Mouse (Mus musculus): ENCODE data around the gene Pld2. TPM values are rescaled to one million over a fixed set of nuclear protein-coding genes. Genes with fewer than 3 reads are reported as not detected.

The Pld2 gene
- polyA plus RNA-seq, 1 experiment from 2014 or later = 13.8 TPM

DNA sequence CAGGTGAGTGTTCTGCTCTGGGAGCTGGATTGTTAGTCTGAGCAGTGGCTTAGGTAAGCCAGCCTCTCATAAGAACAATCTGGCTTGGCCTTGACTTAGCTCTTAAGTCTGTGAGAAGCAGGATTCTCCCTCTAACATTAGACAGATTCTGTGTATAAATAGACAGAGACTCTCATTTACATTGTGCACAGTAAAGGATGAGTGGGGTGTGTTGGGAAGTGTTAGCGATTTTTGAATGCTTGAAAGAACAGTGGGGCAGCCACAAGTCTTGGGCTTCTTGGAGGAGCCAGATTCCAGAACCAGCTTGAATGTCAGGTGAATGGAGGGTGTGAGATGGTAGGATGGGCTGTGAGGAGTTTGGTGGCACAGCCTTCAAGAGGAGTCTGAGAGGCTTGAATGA is 31.8 kb downstream of the Pld2 start:
- ChIA-PET CTCF (interaction anchor here (2.0 kb wide), 1 partner anchor 15 kb away, joined by 8 read pairs; no protein-coding TSS in a partner anchor), POLR2A (interaction anchor here (1.2 kb wide), 1 partner anchor 14 kb away, joined by 3 read pairs; no protein-coding TSS in a partner anchor)
- TF ChIP-seq CTCF (IDR thresholded peaks at IDR 0.05) = no peak
- ATAC-seq (no peak), DNase-seq (ENCODE audit: low read depth, low spot score) (no peak)
- in situ Hi-C loops (cut with MboI; ENCODE audit: low pct_unique_long_range_greater_than_20kb) = no loop called here
- no peaks in the 10 kb centered on the region for H3K27me3 ChIP-seq

DNA sequence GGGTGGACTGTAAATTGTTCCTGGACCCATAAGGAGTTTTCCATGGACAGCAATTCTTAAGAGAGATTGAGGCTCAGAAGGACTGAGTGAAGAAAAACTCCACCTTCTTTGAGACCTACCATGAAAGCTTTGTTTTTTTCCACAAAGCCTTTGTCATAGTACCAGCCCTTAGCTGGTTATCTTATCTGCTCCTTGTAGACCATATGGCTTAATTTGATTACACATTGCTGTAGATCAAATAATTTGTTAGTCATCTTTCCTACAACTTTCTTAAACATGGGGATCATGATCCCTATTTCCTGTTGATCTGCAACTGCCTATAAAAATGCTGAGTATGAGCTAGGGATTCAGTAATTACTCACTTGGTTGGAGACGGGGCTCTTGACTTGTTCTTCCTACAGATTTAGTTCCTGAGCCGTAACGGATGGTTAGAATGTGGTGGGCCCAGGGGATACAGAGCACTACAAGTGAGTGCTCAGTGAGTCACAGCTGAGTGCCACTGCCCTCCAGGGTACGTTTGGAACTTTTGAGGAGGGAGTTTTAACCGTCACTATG is 32.6 kb downstream of the Pld2 start:
- TF ChIP-seq CTCF (IDR thresholded peaks at IDR 0.05) = no peak
- POLR2A ChIA-PET = no interaction called here
- CTCF ChIA-PET = interaction anchor here (2.0 kb wide), 1 partner anchor 14 kb away, joined by 8 read pairs; no protein-coding TSS in a partner anchor
- in situ Hi-C loops (cut with MboI; ENCODE audit: low pct_unique_long_range_greater_than_20kb) = no loop called here
- DNase-seq (ENCODE audit: low read depth, low spot score) = no peak
- no peak for ATAC-seq
- no peaks in the 10 kb centered on the region for H3K27me3 ChIP-seq

DNA sequence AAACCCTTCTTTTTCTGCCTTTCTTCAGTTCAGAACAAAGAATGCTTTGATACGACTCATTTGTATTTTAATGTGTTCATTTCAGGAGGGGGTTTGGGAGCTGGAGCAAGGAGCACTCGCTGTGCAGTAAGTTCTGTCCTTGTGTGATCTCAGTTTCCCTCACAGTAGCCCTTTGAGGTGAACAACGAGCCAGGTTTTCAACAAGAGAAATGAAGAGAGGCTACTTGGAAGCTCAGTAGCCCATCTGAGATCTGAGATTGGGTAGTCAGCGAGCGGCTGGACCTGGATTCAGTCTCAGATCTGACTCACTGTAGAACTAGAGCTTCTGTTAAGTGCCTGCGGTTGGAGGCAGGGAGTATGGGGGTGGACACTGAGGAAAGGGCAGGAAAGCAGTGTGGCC is 34.0 kb downstream of the Pld2 start:
- no peak for DNase-seq (ENCODE audit: low read depth, low spot score)
- ATAC-seq = peak; percentile 59
- ChIA-PET CTCF (interaction anchor here (1.5 to 1.8 kb wide), 2 partner anchors 8 to 9 kb away, joined by 3 to 5 read pairs; no protein-coding TSS in a partner anchor), POLR2A (no interaction called here)
- in situ Hi-C loops (cut with MboI; ENCODE audit: low pct_unique_long_range_greater_than_20kb) = no loop called here
- no peak for TF ChIP-seq CTCF (IDR thresholded peaks at IDR 0.05)
- no peaks in the 10 kb centered on the region for H3K27me3 ChIP-seq

DNA sequence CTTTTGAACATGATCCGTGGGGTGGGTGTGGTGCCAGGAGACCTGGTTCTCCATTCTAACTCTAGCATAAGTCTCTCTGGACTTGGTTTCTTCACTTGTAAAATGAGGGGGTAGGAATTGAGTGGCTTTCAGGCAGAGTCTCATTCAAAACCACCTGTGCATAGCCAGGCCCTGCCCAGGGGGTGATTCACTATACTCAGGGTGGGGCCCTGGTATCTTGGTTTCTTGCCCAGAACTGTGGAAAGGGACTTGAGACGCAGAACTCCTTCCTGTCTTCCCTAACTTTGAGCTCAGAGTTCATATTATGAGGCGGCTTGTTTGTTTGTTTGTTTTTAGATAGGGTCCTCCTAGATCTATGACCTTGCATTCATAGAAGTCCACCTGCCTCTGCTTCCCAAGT is 37.3 kb downstream of the Pld2 start:
- POLR2A ChIA-PET = interaction anchor here (0.8 kb wide), 1 partner anchor 11 kb away, joined by 3 read pairs; no protein-coding TSS in a partner anchor
- CTCF ChIA-PET = interaction anchor here (1.3 kb wide), 1 partner anchor 70 kb away, joined by 3 read pairs; the partner anchor contains the start of genes Rnf167 and Slc25a11
- TF ChIP-seq CTCF (IDR thresholded peaks at IDR 0.05) = no peak
- H3K27me3 ChIP-seq = no peaks in the 10 kb centered on the region
- ATAC-seq (peak; percentile 41), DNase-seq (ENCODE audit: low read depth, low spot score) (no peak)
- in situ Hi-C loops (cut with MboI; ENCODE audit: low pct_unique_long_range_greater_than_20kb) = no loop called here

DNA sequence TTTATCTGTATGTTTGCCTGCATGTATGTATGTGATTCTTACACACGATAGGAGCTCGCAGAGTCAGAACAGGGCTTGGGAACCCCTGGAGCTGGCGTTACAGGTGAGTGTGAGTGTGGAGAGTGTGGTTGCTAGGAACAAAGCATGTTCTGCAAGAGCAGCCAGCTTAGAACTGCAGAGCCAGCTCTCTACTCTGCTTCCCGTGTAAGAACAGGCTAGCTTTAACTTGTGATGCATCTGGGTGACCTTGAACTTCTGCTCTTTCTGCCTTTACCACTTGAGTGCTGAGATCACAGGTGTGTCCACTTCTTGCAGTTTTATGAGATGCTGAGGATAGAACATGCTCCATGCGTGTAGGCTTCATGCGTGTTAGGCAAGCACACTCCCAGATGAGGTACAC is 39.1 kb downstream of the Pld2 start:
- in situ Hi-C loops (cut with MboI; ENCODE audit: low pct_unique_long_range_greater_than_20kb) = no loop called here
- H3K27me3 ChIP-seq = no peaks in the 10 kb centered on the region
- CTCF ChIA-PET = interaction anchor here (0.8 to 1.1 kb wide), 2 partner anchors 12 to 22 kb away, joined by 3 read pairs; no protein-coding TSS in a partner anchor
- no peak for ATAC-seq
- TF ChIP-seq CTCF (IDR thresholded peaks at IDR 0.05) = no peak
- POLR2A ChIA-PET = no interaction called here
- DNase-seq (ENCODE audit: low read depth, low spot score) = no peak

DNA sequence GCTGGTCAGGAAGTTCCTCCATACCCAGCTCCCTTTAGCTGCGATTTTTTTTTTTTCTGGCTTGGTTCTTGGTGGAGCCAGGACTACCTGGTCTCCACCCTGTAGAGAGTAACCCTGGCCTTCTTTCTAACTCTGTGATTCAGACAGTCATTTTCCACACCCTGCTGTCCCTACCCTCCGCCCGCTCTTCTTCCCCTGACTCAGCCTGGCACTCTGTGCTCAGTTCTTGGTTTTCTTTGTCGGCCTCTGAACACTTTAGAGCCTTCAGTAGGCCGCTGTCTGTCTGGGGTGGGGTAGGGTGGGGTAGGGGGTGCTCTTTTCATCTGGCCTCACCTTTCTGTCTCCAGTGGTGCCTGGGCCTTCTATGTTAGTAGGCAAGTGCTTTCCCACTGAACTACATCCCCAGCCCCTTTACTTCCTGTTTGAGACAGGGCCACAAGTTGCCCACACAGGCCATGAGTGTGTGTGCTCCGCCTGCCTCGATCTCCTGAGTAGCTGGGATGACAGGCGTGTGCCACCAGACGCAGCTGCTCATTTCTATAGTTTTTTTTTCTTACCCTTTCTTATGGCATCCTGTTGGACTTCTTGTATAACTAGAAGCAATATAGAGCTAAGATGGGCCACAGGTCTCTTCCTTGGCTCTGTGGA is 40.0 kb downstream of the Pld2 start:
- CTCF ChIA-PET = no interaction called here
- POLR2A ChIA-PET = no interaction called here
- no peak for ATAC-seq
- TF ChIP-seq CTCF (IDR thresholded peaks at IDR 0.05) = no peak
- no peak for DNase-seq (ENCODE audit: low read depth, low spot score)
- H3K27me3 ChIP-seq = no peaks in the 10 kb centered on the region
- in situ Hi-C loops (cut with MboI; ENCODE audit: low pct_unique_long_range_greater_than_20kb) = no loop called here

DNA sequence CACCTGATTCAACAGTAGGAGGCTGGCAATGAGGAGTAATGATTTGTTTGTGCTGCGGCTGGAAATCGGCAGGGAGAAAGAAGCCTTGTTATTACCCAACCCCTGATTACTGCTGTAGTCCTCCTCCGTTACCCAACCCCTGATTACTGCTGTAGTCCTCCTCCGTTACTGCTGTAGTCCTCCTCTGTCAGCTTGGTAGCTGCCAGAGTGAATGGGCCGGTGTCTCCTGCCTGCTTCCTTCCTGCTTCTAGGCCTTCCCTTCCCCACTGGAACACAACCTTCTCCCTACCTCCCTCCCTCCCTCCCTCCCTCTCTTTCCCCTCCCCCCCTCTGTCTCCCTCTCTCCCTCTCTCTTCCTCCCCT is 40.5 kb downstream of the Pld2 start:
- TF ChIP-seq CTCF (IDR thresholded peaks at IDR 0.05) = no peak
- no peak for ATAC-seq
- ChIA-PET POLR2A (no interaction called here), CTCF (no interaction called here)
- no peak for DNase-seq (ENCODE audit: low read depth, low spot score)
- H3K27me3 ChIP-seq = no peaks in the 10 kb centered on the region
- in situ Hi-C loops (cut with MboI; ENCODE audit: low pct_unique_long_range_greater_than_20kb) = no loop called here

DNA sequence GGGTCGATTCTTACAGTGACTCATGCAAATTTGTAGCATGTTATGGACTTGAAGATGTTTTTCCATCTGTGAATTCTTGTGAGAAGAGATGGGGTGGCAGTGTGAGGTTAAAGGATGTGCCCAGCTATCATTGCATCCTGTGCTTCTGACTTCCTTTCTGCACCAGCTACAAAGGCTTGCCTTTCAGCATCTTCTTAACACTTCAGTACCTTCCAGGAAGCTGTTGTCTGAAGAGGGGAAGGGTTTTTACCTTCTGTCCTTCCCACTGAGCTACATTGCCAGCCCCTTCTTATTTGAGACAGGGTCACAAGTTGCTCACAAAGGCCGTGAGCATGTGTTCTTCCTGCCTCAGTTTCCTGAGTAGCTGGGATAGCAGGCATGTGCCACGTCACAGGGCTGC is 41.1 kb downstream of the Pld2 start:
- no peak for TF ChIP-seq CTCF (IDR thresholded peaks at IDR 0.05)
- no peaks in the 10 kb centered on the region for H3K27me3 ChIP-seq
- no peak for DNase-seq (ENCODE audit: low read depth, low spot score)
- ChIA-PET POLR2A (no interaction called here), CTCF (no interaction called here)
- no peak for ATAC-seq
- in situ Hi-C loops (cut with MboI; ENCODE audit: low pct_unique_long_range_greater_than_20kb) = no loop called here

DNA sequence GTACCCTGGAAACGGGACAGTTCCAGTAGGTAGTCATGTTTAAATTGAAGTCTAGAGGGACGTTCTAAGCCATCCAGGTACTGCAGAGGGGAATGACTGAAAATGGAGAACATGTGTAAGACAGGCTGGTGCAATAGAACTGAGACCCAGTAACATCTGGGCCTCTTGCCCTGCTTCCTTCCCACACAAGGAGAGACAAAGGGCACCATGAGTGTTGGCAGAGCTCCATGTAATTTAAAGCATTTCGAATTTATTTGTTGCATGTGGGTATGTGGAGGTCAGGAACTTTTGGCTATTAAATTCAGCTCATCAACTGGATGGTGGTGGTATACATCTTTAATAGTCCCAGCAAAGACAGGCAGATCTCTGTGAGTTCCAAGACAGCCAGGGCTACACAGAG is 42.3 kb downstream of the Pld2 start:
- no peak for ATAC-seq
- POLR2A ChIA-PET = no interaction called here
- no peak for TF ChIP-seq CTCF (IDR thresholded peaks at IDR 0.05)

DNA sequence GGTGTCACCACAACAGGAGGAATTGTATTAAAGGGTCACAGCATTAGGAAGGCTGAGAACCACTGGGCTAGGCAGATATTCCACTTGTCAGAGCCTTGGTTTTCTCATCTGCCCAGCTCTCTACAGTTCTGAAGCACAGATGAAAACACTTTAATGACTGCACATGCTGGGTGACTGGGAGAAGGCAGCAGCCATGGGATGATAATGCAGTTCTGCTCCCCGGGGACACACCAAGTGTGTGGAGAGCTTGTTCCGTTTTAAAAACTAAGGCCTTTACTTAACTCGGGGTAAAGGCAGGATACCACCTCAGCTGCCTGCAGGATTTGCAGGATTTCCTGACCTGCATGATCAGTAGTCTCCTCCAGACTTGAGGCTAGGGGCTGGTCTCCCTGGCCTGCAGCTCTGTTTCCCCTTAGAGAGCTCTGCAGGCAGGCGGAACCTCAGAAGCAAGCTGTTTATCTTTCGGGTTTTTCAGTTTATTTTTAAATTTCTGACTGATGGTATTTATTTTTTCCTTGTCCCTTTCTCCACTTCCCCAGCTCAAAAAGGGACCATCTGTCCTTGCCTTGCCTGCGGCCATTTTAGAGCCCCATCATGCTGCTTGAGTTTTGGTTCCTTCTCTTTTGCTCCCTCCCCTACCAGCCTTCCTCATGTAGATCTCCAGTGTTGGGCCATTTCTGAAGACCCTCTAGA is 43.3 kb downstream of the Pld2 start:
- ChIA-PET CTCF (interaction anchor here (1.3 to 1.4 kb wide), 2 partner anchors 9 kb away, joined by 3 read pairs; no protein-coding TSS in a partner anchor), POLR2A (no interaction called here)
- no peaks in the 10 kb centered on the region for H3K27me3 ChIP-seq
- DNase-seq (ENCODE audit: low read depth, low spot score) (no peak), ATAC-seq (no peak)
- in situ Hi-C loops (cut with MboI; ENCODE audit: low pct_unique_long_range_greater_than_20kb) = no loop called here
- no peak for TF ChIP-seq CTCF (IDR thresholded peaks at IDR 0.05)

More for the DNA sequence above, 42.3 kb downstream of the Pld2 start:
- no peaks in the 10 kb centered on the region for H3K27me3 ChIP-seq
- CTCF ChIA-PET = interaction anchor here (1.3 to 1.4 kb wide), 2 partner anchors 8 to 10 kb away, joined by 3 read pairs; no protein-coding TSS in a partner anchor
- in situ Hi-C loops (cut with MboI; ENCODE audit: low pct_unique_long_range_greater_than_20kb) = no loop called here
- no peak for DNase-seq (ENCODE audit: low read depth, low spot score)

DNA sequence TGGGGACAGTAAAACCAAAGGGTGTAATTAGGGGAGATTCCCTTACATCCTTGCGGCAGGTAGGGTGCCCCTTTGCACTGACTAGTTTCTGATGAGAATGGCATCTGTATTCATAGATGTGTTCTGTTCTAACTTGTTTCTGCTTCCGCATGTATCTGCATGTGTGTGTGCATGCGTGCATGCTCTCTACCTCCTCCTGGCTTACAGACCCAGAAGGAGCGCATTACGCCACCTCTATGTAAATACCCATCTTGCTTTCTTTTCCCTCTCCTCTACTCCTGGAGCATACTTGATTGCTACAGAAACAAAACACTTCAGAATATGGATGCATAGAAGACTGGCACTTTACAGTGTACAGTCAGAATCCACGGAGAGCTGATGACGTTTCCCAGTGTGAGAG is 43.9 kb downstream of the Pld2 start:
- ChIA-PET CTCF (no interaction called here), POLR2A (no interaction called here)
- no peak for TF ChIP-seq CTCF (IDR thresholded peaks at IDR 0.05)
- ATAC-seq = no peak
- no peaks in the 10 kb centered on the region for H3K27me3 ChIP-seq
- DNase-seq (ENCODE audit: low read depth, low spot score) = no peak
- in situ Hi-C loops (cut with MboI; ENCODE audit: low pct_unique_long_range_greater_than_20kb) = no loop called here

Measured in Patski (cell line).